Mouse (Mus musculus): Measurements from ENCODE around the gene Smg9.

GRCm38 (mm10) chr7:24437981-24438380 is 38.6 kb downstream of the Smg9 start:
- TF ChIP-seq CTCF (IDR thresholded peaks at IDR 0.05; ENCODE audit: borderline replicate concordance, insufficient read depth, low read depth, low read length), result no peak
- TF ChIP-seq POLR2A (IDR thresholded peaks at IDR 0.05; ENCODE audit: borderline replicate concordance, insufficient read depth, low read length), result no peak

Data from cerebellum, adult 2 months (tissue).